Mouse (Mus musculus) CH12.LX (cell line): ENCODE results near the gene Caskin1. TPM values are rescaled to one million over a fixed set of nuclear protein-coding genes. Genes with fewer than 3 reads are reported as not detected.
A peak's percentile ranks its signal among the peaks of the same experiment; 100 is the strongest.

Source experiments
- DNase-seq: peaks from one replicate; pipeline ENCODE4 v3.0.0-alpha.2; 2013; ENCODE audit errors: extremely low read depth
- H3K27ac ChIP-seq: 2 replicates; pipeline ENCODE4 v1.5.1; 2012; ENCODE audit warnings: low read depth, mild to moderate bottlenecking, control low read depth, moderate library complexity; ENCODE audit not compliant: insufficient read depth
- H3K27me3 ChIP-seq: replicated peaks from 2 replicates; pipeline ENCODE3; 2012; ENCODE audit warnings: inconsistent platforms
- H3K36me3 ChIP-seq, 2 experiments: replicated peaks in 1 of 2; 2 replicates each; pipeline versions ENCODE3 to v1.6.1; 2012; ENCODE audit warnings: inconsistent platforms in 1 of 2, low read length in 1 of 2, mild to moderate bottlenecking in 1 of 2, mixed read lengths in 1 of 2, moderate library complexity in 1 of 2; ENCODE audit not compliant: control insufficient read depth in 1 of 2, insufficient read depth in 1 of 2
- H3K4me1 ChIP-seq, 2 experiments: 2 replicates each; pipeline ENCODE4 v1.6.1; 2012; ENCODE audit warnings: inconsistent platforms in 1 of 2, moderate library complexity in 1 of 2; ENCODE audit not compliant: insufficient read depth in 2 of 2, control insufficient read depth in 1 of 2
- H3K4me2 ChIP-seq: 2 replicates; pipeline ENCODE4 v1.6.1; 2012; ENCODE audit warnings: low read depth, mild to moderate bottlenecking, control low read depth; ENCODE audit not compliant: poor library complexity, insufficient read depth, severe bottlenecking
- H3K4me3 ChIP-seq, 3 experiments: fragments of 150-350 bp in 1 of 3; sonication (generic) in 1 of 3; replicated peaks in 1 of 3; 2 replicates each; pipeline versions ENCODE3 to v1.5.1; 2011 to 2012; ENCODE audit warnings: low read depth in 2 of 3, low read length in 2 of 3, mild to moderate bottlenecking in 2 of 3, moderate library complexity in 2 of 3, control low read depth in 1 of 3, improper control_type of control experiment in 1 of 3, inconsistent platforms in 1 of 3, mixed read lengths in 1 of 3; ENCODE audit not compliant: poor library complexity in 1 of 3
- H3K79me2 ChIP-seq: replicated peaks from 2 replicates; pipeline ENCODE4 v1.6.1; 2012; ENCODE audit warnings: mild to moderate bottlenecking, moderate library complexity; ENCODE audit not compliant: control insufficient read depth, poor library complexity, insufficient read depth, severe bottlenecking; ENCODE audit errors: extremely low read depth
- H3K9ac ChIP-seq: 2 replicates; pipeline ENCODE4 v1.6.1; 2012; ENCODE audit warnings: low read depth, mild to moderate bottlenecking, control low read depth, moderate library complexity; ENCODE audit not compliant: insufficient read depth
- H3K9me3 ChIP-seq: replicated peaks from 2 replicates; pipeline ENCODE3; 2012; ENCODE audit warnings: low read length, inconsistent platforms, mixed read lengths
- CTCF ChIP-seq, 2 experiments: IDR thresholded peaks in 1 of 2; conservative IDR thresholded peaks in 1 of 2; 2 replicates each; pipeline ENCODE4 v1.5.1; 2011 to 2012; ENCODE audit warnings: low read depth in 2 of 2, low read length in 2 of 2, improper control_type of control experiment in 1 of 2, inconsistent platforms in 1 of 2, mild to moderate bottlenecking in 1 of 2, moderate library complexity in 1 of 2
- ELF1 ChIP-seq: IDR thresholded peaks from 2 replicates; pipeline ENCODE4 v1.6.1; 2014; ENCODE audit warnings: low read depth, mild to moderate bottlenecking, inconsistent platforms, low read length, improper control_type of control experiment
- ETS1 ChIP-seq: conservative IDR thresholded peaks from 2 replicates; pipeline ENCODE4 v1.6.1; 2012; ENCODE audit warnings: low read depth, mild to moderate bottlenecking, inconsistent platforms, low read length, improper control_type of control experiment, moderate library complexity
- GABPA ChIP-seq: IDR thresholded peaks from 2 replicates; pipeline ENCODE4 v1.6.1; 2012; ENCODE audit warnings: low read depth, low read length, improper control_type of control experiment, inconsistent platforms; ENCODE audit not compliant: insufficient replicate concordance
- IRF4 ChIP-seq: IDR thresholded peaks from 2 replicates; pipeline ENCODE4 v1.6.1; 2014; ENCODE audit warnings: low read depth, mild to moderate bottlenecking, inconsistent platforms, low read length, improper control_type of control experiment
- JUN ChIP-seq: IDR thresholded peaks from 2 replicates; pipeline ENCODE4 v1.6.1; 2011; ENCODE audit warnings: low read depth, mild to moderate bottlenecking, low read length, improper control_type of control experiment, moderate library complexity; ENCODE audit not compliant: insufficient read depth
- JUND ChIP-seq: conservative IDR thresholded peaks from 2 replicates; pipeline ENCODE4 v1.6.1; 2011; ENCODE audit warnings: low read depth, low read length, improper control_type of control experiment
- MAFK ChIP-seq: IDR thresholded peaks from 2 replicates; pipeline ENCODE4 v1.6.1; 2011; ENCODE audit warnings: low read length, improper control_type of control experiment; ENCODE audit not compliant: insufficient replicate concordance
- MAZ ChIP-seq: IDR thresholded peaks from 2 replicates; pipeline ENCODE4 v1.6.1; 2012; ENCODE audit warnings: low read depth, mild to moderate bottlenecking, inconsistent platforms, low read length, improper control_type of control experiment, moderate library complexity
- MYC ChIP-seq: IDR thresholded peaks from 2 replicates; pipeline ENCODE4 v1.6.1; 2011; ENCODE audit warnings: low read depth, mild to moderate bottlenecking, improper control_type of control experiment, low read length
- POLR2A ChIP-seq: IDR thresholded peaks from 2 replicates; pipeline ENCODE4 v1.6.1; 2011; ENCODE audit warnings: low read depth, mild to moderate bottlenecking, improper control_type of control experiment, low read length
- SIN3A ChIP-seq: IDR thresholded peaks from 2 replicates; pipeline ENCODE4 v1.6.1; 2012; ENCODE audit warnings: low read length, improper control_type of control experiment, inconsistent platforms
- UBTF ChIP-seq: IDR thresholded peaks from 2 replicates; pipeline ENCODE4 v1.6.1; 2012; ENCODE audit warnings: low read depth, mild to moderate bottlenecking, inconsistent platforms, low read length, improper control_type of control experiment, moderate library complexity
- USF1 ChIP-seq: IDR thresholded peaks from 2 replicates; pipeline ENCODE4 v1.6.1; 2014; ENCODE audit warnings: low read depth, mild to moderate bottlenecking, inconsistent platforms, low read length, improper control_type of control experiment
- USF2 ChIP-seq: conservative IDR thresholded peaks from 2 replicates; pipeline ENCODE4 v1.6.1; 2011; ENCODE audit warnings: low read depth, low read length, improper control_type of control experiment
- ZKSCAN1 ChIP-seq: IDR thresholded peaks from 2 replicates; pipeline ENCODE4 v1.6.1; 2012; ENCODE audit warnings: low read depth, inconsistent platforms, low read length, improper control_type of control experiment, borderline replicate concordance
- dilution Hi-C: fragments of 300-500 bp; cut with MboI; formaldehyde crosslinking; loops from 2 replicates; pipeline ENCODE4 v1.14.3; 2020; ENCODE audit warnings: low sequenced_read_pairs; ENCODE audit not compliant: extremely low pct_unique_long_range_greater_than_20kb, extremely low pct_ligation_motif_present
- in situ Hi-C: fragments of 300-500 bp; cut with MboI; formaldehyde crosslinking; loops from 3 replicates; pipeline ENCODE4 v1.14.3; 2019; ENCODE audit warnings: low sequenced_read_pairs, low pct_ligation_motif_present, low pct_unique_long_range_greater_than_20kb, mixed read lengths
- polyA plus RNA-seq: library from polyadenylated mRNA; unstranded; fragments of >175 nt; gene quantifications from 2 replicates; pipeline ENCODE4 v1.2.1, GENCODE M21; 2012; ENCODE audit warnings: low read depth; ENCODE audit not compliant: insufficient read length
- total RNA-seq, 2 experiments: library from RNA; depleted of rRNA; stranded (reverse); fragments of 300-350 nt in 1 of 2; fragments of >200 nt in 1 of 2; gene quantifications; 2 replicates each; pipeline ENCODE4 v1.2.3; 2012 to 2014

Caskin1 gene
- total and polyA plus RNA-seq, 3 experiments: 0.08 to 0.71 TPM; not detected in 1

- Histone ChIP-seq H3K79me2 (no peaks in the 10 kb centered on the region), H3K4me2 (no peak overlapping the region), H3K9me3 (no peaks in the 10 kb centered on the region), H3K4me1 (peaks cover 4 to 14% of the 10 kb centered on the region in 2 experiments; a peak in 3 of 4 replicates), H3K36me3 (no peaks in the 10 kb centered on the region), H3K4me3 (no peak overlapping the region), H3K9ac (no peak overlapping the region), H3K27ac (no peak overlapping the region), H3K27me3 (no peaks in the 10 kb centered on the region)
- TF ChIP-seq JUN: no peak
- no peak for TF ChIP-seq UBTF
- no peak for TF ChIP-seq MAZ
- TF ChIP-seq GABPA: no peak
- TF ChIP-seq MYC: no peak
- TF ChIP-seq ZKSCAN1: no peak
- TF ChIP-seq MAFK: no peak
- no peak for TF ChIP-seq POLR2A
- TF ChIP-seq CTCF (conservative IDR thresholded peaks at IDR 0.05 in 1 of 2, IDR thresholded peaks at IDR 0.05 in 1 of 2; ENCODE audit: low read depth in 2 of 2, low read length in 2 of 2): no peak
- no peak for TF ChIP-seq USF2
- TF ChIP-seq ETS1: no peak
- TF ChIP-seq JUND: no peak
- dilution Hi-C loops (no loop called here), in situ Hi-C loops (loop anchor here (5.0 kb wide), 1 partner anchor 96 kb away; no protein-coding TSS in a partner anchor)
- DNase-seq: no peak
Measured at GRCm38 (mm10) chr17:24546234-24546633, 57.8 kb downstream of the Caskin1 start.

GRCm38 (mm10) chr17:24548435-24548834, 60.0 kb downstream of the Caskin1 start:
- in situ Hi-C loops (loop anchor here (5.0 kb wide), 1 partner anchor 94 kb away; no protein-coding TSS in a partner anchor), dilution Hi-C loops (no loop called here)
- no peak overlapping the region for H3K27ac ChIP-seq
- H3K4me2 ChIP-seq: peak overlapping the region; percentile 67; the same call in 1 of the 2 replicates
- no peaks in the 10 kb centered on the region for H3K27me3 ChIP-seq
- H3K9me3 ChIP-seq: no peaks in the 10 kb centered on the region
- peak overlapping the region; percentile 60 for H3K9ac ChIP-seq
- H3K79me2 ChIP-seq: 0 out of 2 replicates have a peak, but pooled peaks cover 8% of the 10 kb centered on the region
- peaks cover 4 to 31% of the 10 kb centered on the region in 2 experiments; a peak in 3 of 4 replicates for H3K4me1 ChIP-seq
- H3K36me3 ChIP-seq: peaks cover 0 to 2% of the 10 kb centered on the region in 2 experiments
- no peak for DNase-seq
- peak overlapping the region in 2 of 3 experiments; percentile 58 to 62 for H3K4me3 ChIP-seq
- TF ChIP-seq SIN3A: 0 out of 2 replicates have a peak, but pooled peaks have one; percentile 6
- TF ChIP-seq MAZ: 0 out of 2 replicates have a peak, but pooled peaks have one; percentile 11
- TF ChIP-seq IRF4: no peak
- peak; percentile 26; the same call in 1 of the 2 replicates for TF ChIP-seq ELF1
- TF ChIP-seq USF1: no peak
- TF ChIP-seq, all 38 proteins: peak for 3
